Mouse (Mus musculus) intestine, embryonic 16.5 days (tissue): ENCODE measurements around the gene B130006D01Rik. TPM values are rescaled to one million over a fixed set of nuclear protein-coding genes. Genes with fewer than 3 reads are reported as not detected.

ENCODE experiments used
- ATAC-seq: fragments of 200-750 bp; cut with Nextera tagmentation; 2 replicates; pipeline ENCODE4 v1.8.0; 2017; ENCODE audit warnings: moderate TSS enrichment, moderate library complexity
- H3K27ac ChIP-seq: fragments of 300-500 bp; sonication (generic); 2 replicates; pipeline ENCODE4 v1.5.1; 2014; ENCODE audit warnings: mild to moderate bottlenecking, low read length
- H3K27me3 ChIP-seq: fragments of 300-500 bp; sonication (generic); replicated peaks from 2 replicates; pipeline ENCODE4 v1.6.1; 2014; ENCODE audit warnings: low read length, control low read depth, mixed read lengths; ENCODE audit not compliant: control insufficient read depth, insufficient read depth
- H3K36me3 ChIP-seq: fragments of 300-500 bp; sonication (generic); 2 replicates; pipeline ENCODE4 v1.6.1; 2014; ENCODE audit warnings: low read length, control low read depth; ENCODE audit not compliant: control insufficient read depth, insufficient read depth
- H3K4me1 ChIP-seq: fragments of 300-500 bp; sonication (generic); 2 replicates; pipeline ENCODE4 v1.6.1; 2014; ENCODE audit warnings: low read length, control low read depth, mixed read lengths; ENCODE audit not compliant: control insufficient read depth, insufficient read depth
- H3K4me2 ChIP-seq: fragments of 300-500 bp; sonication (generic); 2 replicates; pipeline ENCODE4 v1.6.1; 2014; ENCODE audit warnings: low read depth, low read length, control low read depth
- H3K4me3 ChIP-seq: fragments of 300-500 bp; sonication (generic); 2 replicates; pipeline ENCODE4 v1.5.1; 2014; ENCODE audit warnings: mild to moderate bottlenecking, low read length
- H3K9ac ChIP-seq: fragments of 300-500 bp; sonication (generic); 2 replicates; pipeline ENCODE4 v1.6.1; 2014; ENCODE audit warnings: low read depth, low read length
- H3K9me3 ChIP-seq: fragments of 300-500 bp; sonication (generic); 2 replicates; pipeline ENCODE4 v1.6.1; 2016; ENCODE audit warnings: low read length, control low read depth; ENCODE audit not compliant: control insufficient read depth
- WGBS: fragments of 180-500 bp; shearing (Covaris S2); extraction: QIAGEN DNeasy Blood & Tissue Kit; methylation state at CpG from one replicate; pipeline ENCODE4 v1.1.7; 2014; 5-methylcytosine and 5-hydroxymethylcytosine counted together
- polyA plus RNA-seq: library from polyadenylated mRNA; unstranded; fragments of >200 nt; fragmentation: Nextera tagmentation; extraction: Ambion mirVana; gene quantifications from 2 replicates; pipeline ENCODE4 v1.2.1, GENCODE M21; 2015

The B130006D01Rik gene
- 0.78 and 0.92 TPM in 2 replicates for polyA plus RNA-seq

GRCm38 (mm10) chr11:95723287-95723686, at the start of gene B130006D01Rik:
TSS of gene B130006D01Rik (plus strand) at chr11:95723587.
- Histone ChIP-seq H3K27me3 (no peaks in the 10 kb centered on the region), H3K4me2 (no peak within 1 kb of the TSS), H3K4me1 (peaks cover 3% of the 10 kb centered on the region; the same call in 1 of the 2 replicates), H3K36me3 (no peaks in the 10 kb centered on the region), H3K27ac (no peak within 1 kb of the TSS), H3K9me3 (no peaks in the 10 kb centered on the region), H3K4me3 (no peak within 1 kb of the TSS), H3K9ac (no peak within 1 kb of the TSS)
- 88% methylated on average over 5 of the region's 5 CpGs for WGBS
- ATAC-seq, result no peak

DNA sequence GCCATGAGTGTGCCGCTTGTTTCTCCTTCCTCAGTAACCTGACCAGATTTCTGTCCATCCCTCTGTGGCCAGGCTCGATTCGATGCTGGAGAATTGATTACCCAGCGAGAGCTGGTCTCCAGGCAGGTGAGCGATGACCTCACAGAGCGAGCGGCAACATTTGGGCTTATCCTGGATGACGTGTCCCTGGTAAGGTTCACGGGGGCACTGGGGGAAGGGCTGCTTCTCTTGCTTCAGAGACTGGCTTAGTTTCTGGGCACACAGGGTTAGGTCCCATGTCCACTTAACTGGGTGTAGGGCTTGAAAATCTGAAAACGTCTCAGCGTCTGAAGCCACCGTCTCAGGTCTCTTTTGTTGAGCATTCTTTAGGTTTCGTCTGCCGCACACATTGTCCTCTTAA, 47.9 kb upstream of the B130006D01Rik start:
- H3K36me3 ChIP-seq, result peaks cover 26% of the 10 kb centered on the region
- H3K27ac ChIP-seq, result no peak overlapping the region
- ATAC-seq, result no peak
- H3K9me3 ChIP-seq, result no peaks in the 10 kb centered on the region
- no peak overlapping the region for H3K4me3 ChIP-seq
- 89% methylated on average over 14 of the region's 14 CpGs for WGBS
- H3K4me2 ChIP-seq, result no peak overlapping the region
- H3K9ac ChIP-seq, result no peak overlapping the region
- no peaks in the 10 kb centered on the region for H3K4me1 ChIP-seq
- no peaks in the 10 kb centered on the region for H3K27me3 ChIP-seq

DNA sequence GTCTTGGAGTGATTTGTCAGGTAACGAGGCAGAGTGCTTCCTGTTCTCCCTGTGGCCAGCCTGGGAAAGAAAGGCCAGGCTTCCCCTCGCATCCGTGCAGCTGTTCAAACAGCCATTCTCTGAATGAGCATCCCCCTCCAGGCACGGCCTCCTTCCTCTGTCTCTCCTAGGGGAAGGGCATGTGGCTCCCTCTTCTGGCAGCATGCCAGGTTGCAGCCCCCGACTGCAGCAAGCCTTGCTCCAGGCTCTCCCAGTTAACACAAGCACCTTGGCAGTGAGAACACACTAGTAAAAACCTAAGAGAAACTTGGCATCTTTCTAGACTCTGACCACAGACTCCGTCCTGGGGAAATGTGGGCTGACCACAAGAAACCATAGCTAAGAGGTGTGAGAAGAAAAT, 47.1 kb upstream of the B130006D01Rik start:
- no peak overlapping the region for H3K27ac ChIP-seq
- ATAC-seq, result peak; percentile 57; the same call in 1 of the 2 replicates
- no peak overlapping the region for H3K4me2 ChIP-seq
- 17% methylated on average over 6 of the region's 6 CpGs for WGBS
- peaks cover 24% of the 10 kb centered on the region for H3K36me3 ChIP-seq
- no peaks in the 10 kb centered on the region for H3K4me1 ChIP-seq
- no peaks in the 10 kb centered on the region for H3K27me3 ChIP-seq
- H3K9ac ChIP-seq, result no peak overlapping the region
- no peaks in the 10 kb centered on the region for H3K9me3 ChIP-seq
- H3K4me3 ChIP-seq, result no peak overlapping the region

DNA sequence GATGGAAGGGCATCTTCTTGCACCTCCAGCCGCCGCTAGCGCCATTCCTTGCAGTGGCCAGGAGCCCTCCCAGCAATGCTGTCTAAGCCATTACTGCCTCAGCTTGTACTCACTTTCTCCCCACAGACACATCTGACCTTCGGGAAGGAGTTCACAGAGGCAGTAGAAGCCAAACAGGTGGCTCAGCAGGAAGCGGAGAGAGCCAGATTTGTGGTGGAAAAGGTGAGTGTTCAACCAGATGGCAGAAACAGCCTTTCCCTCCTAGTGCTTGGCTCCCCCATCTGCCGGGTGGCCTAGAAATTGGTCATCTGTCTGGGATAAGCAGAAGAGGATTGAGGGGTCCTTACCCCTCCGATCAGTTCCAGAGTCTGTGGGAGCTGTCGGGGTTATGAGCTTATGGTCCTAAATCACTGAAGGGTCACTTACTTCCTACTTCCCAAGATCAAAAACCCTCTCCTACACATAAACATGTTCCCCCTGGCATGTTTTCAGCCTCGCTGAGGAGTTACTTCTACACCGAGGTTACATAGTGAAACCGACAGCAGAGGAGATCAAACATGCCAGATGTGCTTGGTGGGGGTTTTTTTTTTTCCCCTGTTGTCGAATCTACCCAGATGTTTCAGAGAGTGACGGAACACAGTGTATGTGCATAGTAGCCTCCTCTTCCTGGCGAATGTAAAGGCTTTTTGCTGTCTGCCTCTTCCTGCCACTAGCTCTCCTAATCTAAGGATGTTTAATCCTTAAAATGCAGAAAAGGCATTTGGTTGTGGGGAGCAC, 45.3 kb upstream of the B130006D01Rik start:
- no peak overlapping the region for H3K27ac ChIP-seq
- no peak overlapping the region for H3K4me2 ChIP-seq
- ATAC-seq, result no peak
- peaks cover 20% of the 10 kb centered on the region for H3K36me3 ChIP-seq
- 0 out of 2 replicates have a peak, but pooled peaks cover 4% of the 10 kb centered on the region for H3K4me1 ChIP-seq
- no peak overlapping the region for H3K9ac ChIP-seq
- 78% methylated on average over 14 of the region's 14 CpGs for WGBS
- no peaks in the 10 kb centered on the region for H3K9me3 ChIP-seq
- no peak overlapping the region for H3K4me3 ChIP-seq
- no peaks in the 10 kb centered on the region for H3K27me3 ChIP-seq

- peak; percentile 19; the same call in 1 of the 2 replicates for ATAC-seq
- no peak overlapping the region for H3K9ac ChIP-seq
- no peak overlapping the region for H3K4me3 ChIP-seq
- H3K4me2 ChIP-seq, result no peak overlapping the region
- H3K27ac ChIP-seq, result peak overlapping the region; percentile 24; the same call in 1 of the 2 replicates
- H3K4me1 ChIP-seq, result 0 out of 2 replicates have a peak, but pooled peaks cover 4% of the 10 kb centered on the region
- 73% methylated on average over 9 of the region's 9 CpGs for WGBS
- no peaks in the 10 kb centered on the region for H3K9me3 ChIP-seq
- peaks cover 16% of the 10 kb centered on the region for H3K36me3 ChIP-seq
- H3K27me3 ChIP-seq, result no peaks in the 10 kb centered on the region
These were observed 41.3 kb upstream of the B130006D01Rik start for GRCm38 (mm10) chr11:95681995-95682601.

DNA sequence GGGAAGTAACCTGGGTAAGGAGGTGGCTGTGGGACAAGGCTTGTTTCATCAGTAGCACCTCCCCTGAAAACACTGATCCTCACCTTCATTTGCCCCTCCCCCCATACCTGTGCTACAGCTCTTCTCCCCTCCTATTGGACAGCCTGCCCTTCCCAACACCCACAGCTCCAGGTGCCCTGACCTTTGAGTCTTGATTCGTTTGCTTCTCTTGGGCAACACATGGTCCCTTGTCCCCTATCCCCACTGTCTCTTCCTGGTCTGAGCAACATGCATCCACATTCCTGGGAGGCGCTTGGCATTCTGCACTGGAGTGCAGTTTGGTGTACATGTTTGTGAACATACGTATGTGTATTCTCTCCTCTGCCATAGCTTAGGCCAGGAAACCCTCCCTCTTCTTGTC, 40.4 kb upstream of the B130006D01Rik start:
- WGBS, result 81% methylated on average over 3 of the region's 3 CpGs

GRCm38 (mm10) chr11:95686031-95686430, 37.4 kb upstream of the B130006D01Rik start:
- WGBS, result 3% methylated on average over 4 of the region's 4 CpGs
- Histone ChIP-seq H3K27ac (no peak overlapping the region), H3K4me3 (no peak overlapping the region), H3K9ac (no peak overlapping the region), H3K9me3 (no peaks in the 10 kb centered on the region), H3K27me3 (no peaks in the 10 kb centered on the region), H3K36me3 (no peaks in the 10 kb centered on the region), H3K4me1 (peaks cover 14% of the 10 kb centered on the region), H3K4me2 (no peak overlapping the region)
- no peak for ATAC-seq

More for the DNA sequence above, 40.4 kb upstream of the B130006D01Rik start:
- no peak overlapping the region for H3K4me3 ChIP-seq
- H3K9me3 ChIP-seq, result no peaks in the 10 kb centered on the region
- H3K4me2 ChIP-seq, result no peak overlapping the region
- peaks cover 11% of the 10 kb centered on the region; the same call in 1 of the 2 replicates for H3K36me3 ChIP-seq
- 0 out of 2 replicates have a peak, but pooled peaks cover 4% of the 10 kb centered on the region for H3K4me1 ChIP-seq
- H3K27ac ChIP-seq, result no peak overlapping the region; the same call in 1 of the 2 replicates
- peak; percentile 49; the same call in 1 of the 2 replicates for ATAC-seq
- no peak overlapping the region for H3K9ac ChIP-seq
- no peaks in the 10 kb centered on the region for H3K27me3 ChIP-seq

DNA sequence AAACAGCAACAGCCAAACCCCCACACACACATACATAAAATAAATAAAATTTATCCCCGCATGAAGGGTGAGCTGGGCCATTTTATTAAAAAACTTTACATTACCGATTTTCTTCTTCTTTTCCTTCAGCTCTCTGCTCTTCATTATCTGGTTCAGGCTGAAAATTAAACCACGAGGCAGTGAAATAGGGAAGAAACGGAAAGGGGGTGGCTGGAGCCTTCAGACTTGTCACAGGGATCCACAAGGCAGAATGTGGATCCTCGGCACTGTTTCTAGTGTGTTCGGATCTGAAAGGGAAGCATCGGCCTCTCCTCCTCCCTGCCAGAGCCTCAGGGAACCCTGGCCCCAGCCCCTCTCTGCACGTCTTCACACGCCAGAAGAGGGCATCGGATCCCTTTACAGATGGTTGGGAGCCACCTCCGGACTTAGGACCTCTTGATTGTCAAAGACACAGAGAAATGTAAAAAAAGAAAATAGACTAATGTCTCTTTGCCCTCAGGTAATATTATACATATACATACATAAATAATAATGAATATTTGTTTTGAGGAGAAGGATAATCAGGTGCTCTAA, 36.2 kb upstream of the B130006D01Rik start:
- H3K4me2 ChIP-seq, result no peak overlapping the region
- H3K27me3 ChIP-seq, result no peaks in the 10 kb centered on the region
- no peak overlapping the region for H3K4me3 ChIP-seq
- H3K27ac ChIP-seq, result no peak overlapping the region
- H3K9me3 ChIP-seq, result no peaks in the 10 kb centered on the region
- peaks cover 14% of the 10 kb centered on the region for H3K4me1 ChIP-seq
- H3K36me3 ChIP-seq, result no peaks in the 10 kb centered on the region
- H3K9ac ChIP-seq, result no peak overlapping the region
- 47% methylated on average over 11 of the region's 11 CpGs for WGBS
- ATAC-seq, result no peak

GRCm38 (mm10) chr11:95688515-95688914, 34.9 kb upstream of the B130006D01Rik start:
- Histone ChIP-seq H3K36me3 (no peaks in the 10 kb centered on the region), H3K4me2 (no peak overlapping the region), H3K27ac (peak overlapping the region; percentile 45), H3K4me1 (peaks cover 10% of the 10 kb centered on the region), H3K27me3 (no peaks in the 10 kb centered on the region), H3K9me3 (no peaks in the 10 kb centered on the region), H3K9ac (peak overlapping the region; percentile 37), H3K4me3 (no peak overlapping the region)
- 52% methylated on average over 6 of the region's 6 CpGs for WGBS
- peak; percentile 62 for ATAC-seq
